Mouse (Mus musculus): Measurements from ENCODE around the gene Pak2. TPM values are rescaled to one million over a fixed set of nuclear protein-coding genes. Genes with fewer than 3 reads are reported as not detected.
A peak's percentile ranks its signal among the peaks of the same experiment; 100 is the strongest.

The Pak2 gene
- polyA plus RNA-seq, 1 experiment from 2014 or later = 38.2 TPM

DNA sequence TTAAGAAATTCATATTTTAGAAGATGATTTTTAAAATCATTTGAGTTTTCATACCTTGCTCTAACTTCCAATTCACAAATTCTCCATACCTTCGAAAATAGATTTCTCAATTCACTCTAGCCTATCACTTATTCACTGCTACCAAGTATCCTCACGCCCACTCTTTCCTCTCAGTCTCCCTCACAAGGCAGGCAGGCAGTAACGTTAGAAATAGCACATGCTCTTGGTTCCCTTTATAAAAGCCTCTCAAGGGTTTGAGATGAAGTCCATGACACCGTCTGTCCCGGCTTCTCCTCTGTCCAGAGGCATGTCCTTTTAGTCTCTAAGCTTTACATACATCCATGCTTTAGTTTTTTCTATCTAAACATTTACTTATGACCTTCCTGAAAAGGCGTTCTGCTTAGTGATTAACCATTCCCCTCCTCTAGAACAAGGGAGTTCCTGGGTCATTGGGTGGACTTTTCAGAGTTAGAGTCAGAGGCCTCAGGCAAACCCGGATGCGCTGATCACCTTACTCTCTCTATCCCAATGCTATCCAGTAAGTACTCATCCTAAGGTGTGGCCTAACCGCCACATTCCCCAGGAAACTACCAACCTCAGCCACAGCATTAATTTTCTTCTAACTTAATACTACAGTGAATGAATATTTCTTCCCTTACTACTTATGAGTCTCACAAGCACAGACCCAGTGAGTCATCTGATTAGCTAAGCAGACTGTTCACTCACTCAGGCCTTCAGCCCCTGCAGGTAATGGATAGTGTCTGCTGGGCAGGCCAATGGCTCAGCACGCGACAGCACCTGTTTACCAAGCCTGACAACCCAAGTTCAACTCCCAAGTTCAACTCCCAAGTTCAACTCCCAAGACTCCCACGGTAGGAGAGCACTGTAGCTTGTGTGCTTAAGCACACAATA lies 10.5 kb downstream of the Pak2 start:
- Histone ChIP-seq H3K27me3 (ENCODE audit: insufficient read depth, low read length) (no peaks in the 10 kb centered on the region), H3K36me3 (ENCODE audit: insufficient read depth, low read length) (no peaks in the 10 kb centered on the region), H3K27ac (ENCODE audit: low read length) (peak overlapping the region; percentile 76; the same call in 1 of the 2 replicates), H3K4me2 (replicated peaks; ENCODE audit: low read depth, low read length) (no peak overlapping the region), H3K9me3 (ENCODE audit: low read length) (no peaks in the 10 kb centered on the region), H3K9ac (replicated peaks; ENCODE audit: low read length) (no peak overlapping the region), H3K4me3 (ENCODE audit: low read length) (no peak overlapping the region), H3K4me1 (ENCODE audit: insufficient read depth, low read length) (peaks cover 21% of the 10 kb centered on the region)
- ATAC-seq (ENCODE audit: low FRiP score, low TSS enrichment) = peak; percentile 59
- WGBS = 62% methylated on average over 12 of the region's 12 CpGs

DNA sequence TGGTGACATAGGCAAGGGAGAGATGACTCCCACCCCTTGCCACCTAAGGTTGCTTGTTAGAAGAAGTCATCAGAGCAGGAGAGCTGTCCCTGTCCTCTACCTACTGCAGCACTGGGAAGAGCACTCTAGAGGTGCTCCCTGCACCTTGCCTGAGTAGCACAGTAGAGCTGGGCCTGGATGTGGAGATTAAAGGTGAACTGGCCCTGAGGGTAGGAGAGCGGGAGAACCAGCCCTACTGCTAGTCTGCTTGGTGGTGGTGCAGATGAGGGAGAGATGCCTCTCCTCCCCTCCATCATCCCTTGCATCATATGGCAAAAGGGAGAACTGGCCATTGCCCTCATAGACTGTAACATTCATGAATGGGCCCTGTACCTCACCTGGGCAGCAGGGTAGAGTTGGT lies 12.2 kb downstream of the Pak2 start:
- Histone ChIP-seq H3K9me3 (ENCODE audit: low read length) (no peaks in the 10 kb centered on the region), H3K27ac (ENCODE audit: low read length) (no peak overlapping the region), H3K36me3 (ENCODE audit: insufficient read depth, low read length) (no peaks in the 10 kb centered on the region), H3K9ac (replicated peaks; ENCODE audit: low read length) (no peak overlapping the region), H3K27me3 (ENCODE audit: insufficient read depth, low read length) (no peaks in the 10 kb centered on the region), H3K4me3 (ENCODE audit: low read length) (no peak overlapping the region), H3K4me2 (replicated peaks; ENCODE audit: low read depth, low read length) (no peak overlapping the region), H3K4me1 (ENCODE audit: insufficient read depth, low read length) (peaks cover 21% of the 10 kb centered on the region)
- 94% methylated on average over 1 of the region's 1 CpGs for WGBS
- ATAC-seq (ENCODE audit: low FRiP score, low TSS enrichment) = no peak

DNA sequence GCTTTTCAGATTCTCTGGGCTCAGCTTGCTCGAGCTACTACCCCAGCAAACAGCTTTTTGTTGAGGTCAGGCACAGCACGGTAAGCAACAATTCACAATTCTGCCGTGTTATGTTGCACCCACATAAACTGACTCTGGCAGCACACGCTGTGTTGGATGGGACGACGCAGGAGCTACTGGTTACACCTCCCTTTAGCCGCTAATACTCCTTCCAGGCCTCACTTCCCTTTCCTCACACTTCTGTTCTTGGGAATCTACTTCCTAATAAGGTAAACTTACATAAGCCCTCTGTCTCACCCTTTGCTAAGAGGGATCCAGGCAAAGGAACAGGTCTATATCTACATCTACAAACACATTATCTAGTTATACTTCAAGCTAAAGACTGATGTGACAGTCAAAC lies 15.2 kb downstream of the Pak2 start:
- Histone ChIP-seq H3K27me3 (ENCODE audit: insufficient read depth, low read length) (no peaks in the 10 kb centered on the region), H3K4me2 (replicated peaks; ENCODE audit: low read depth, low read length) (no peak overlapping the region), H3K9ac (replicated peaks; ENCODE audit: low read length) (no peak overlapping the region), H3K27ac (ENCODE audit: low read length) (no peak overlapping the region), H3K36me3 (ENCODE audit: insufficient read depth, low read length) (no peaks in the 10 kb centered on the region), H3K4me1 (ENCODE audit: insufficient read depth, low read length) (peaks cover 18% of the 10 kb centered on the region), H3K4me3 (ENCODE audit: low read length) (no peak overlapping the region), H3K9me3 (ENCODE audit: low read length) (no peaks in the 10 kb centered on the region)
- 80% methylated on average over 7 of the region's 7 CpGs for WGBS
- no peak for ATAC-seq (ENCODE audit: low FRiP score, low TSS enrichment)

DNA sequence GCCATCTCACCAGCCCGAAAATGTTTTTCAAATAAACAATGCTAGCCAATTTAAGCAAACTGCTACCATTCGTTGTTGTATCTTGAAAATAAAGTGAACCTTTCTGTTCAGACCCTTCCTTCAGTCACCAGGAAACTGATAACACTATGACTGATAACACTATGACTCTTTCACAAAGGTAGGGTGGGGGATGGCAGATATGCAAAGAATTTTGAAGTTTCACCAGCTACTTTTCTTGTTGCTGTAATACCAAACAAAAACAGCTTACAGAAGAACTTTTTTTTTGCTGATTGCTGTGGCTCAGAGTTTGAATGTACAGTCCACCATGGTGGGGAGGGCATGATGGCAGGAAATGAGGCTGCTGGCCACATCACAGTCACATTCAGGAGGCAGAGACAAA lies 16.9 kb downstream of the Pak2 start:
- Histone ChIP-seq H3K4me2 (replicated peaks; ENCODE audit: low read depth, low read length) (no peak overlapping the region), H3K27me3 (ENCODE audit: insufficient read depth, low read length) (no peaks in the 10 kb centered on the region), H3K9ac (replicated peaks; ENCODE audit: low read length) (no peak overlapping the region), H3K27ac (ENCODE audit: low read length) (no peak overlapping the region), H3K4me1 (ENCODE audit: insufficient read depth, low read length) (0 out of 2 replicates have a peak, but pooled peaks cover 11% of the 10 kb centered on the region), H3K9me3 (ENCODE audit: low read length) (no peaks in the 10 kb centered on the region), H3K4me3 (ENCODE audit: low read length) (no peak overlapping the region), H3K36me3 (ENCODE audit: insufficient read depth, low read length) (no peaks in the 10 kb centered on the region)
- 82% methylated on average over 2 of the region's 2 CpGs for WGBS
- ATAC-seq (ENCODE audit: low FRiP score, low TSS enrichment) = no peak

DNA sequence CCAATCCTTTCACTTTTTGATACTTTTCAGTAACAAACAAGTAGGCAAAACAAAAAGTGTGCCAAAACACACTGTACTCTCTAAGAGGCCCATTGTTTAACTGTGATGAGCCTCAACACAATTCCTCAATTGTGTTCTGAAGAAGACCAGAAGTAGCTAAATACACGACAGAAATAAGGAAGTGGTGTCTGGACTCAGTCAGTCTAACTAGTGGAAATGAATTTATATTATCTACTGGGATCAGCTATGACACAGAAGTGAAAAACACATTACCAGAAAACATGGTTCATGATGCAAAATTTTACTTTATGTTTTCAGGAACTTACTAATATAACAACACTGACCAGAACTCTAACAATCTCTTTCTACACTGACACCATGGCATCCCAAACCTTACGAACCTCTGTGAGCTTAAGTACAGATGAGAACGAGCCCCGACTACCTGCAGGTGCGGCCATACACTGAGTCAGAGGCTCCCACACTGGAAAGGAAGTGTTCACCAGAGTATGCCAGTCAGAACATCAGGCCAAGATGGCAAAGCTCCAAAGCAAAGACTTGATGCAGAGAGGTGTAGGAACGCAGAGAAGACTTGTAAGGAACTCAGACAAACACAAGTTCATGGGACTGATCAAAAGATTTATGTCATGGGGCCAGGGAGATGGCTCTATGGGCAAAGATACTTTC lies 19.2 kb downstream of the Pak2 start:
- Histone ChIP-seq H3K36me3 (ENCODE audit: insufficient read depth, low read length) (no peaks in the 10 kb centered on the region), H3K4me3 (ENCODE audit: low read length) (no peak overlapping the region), H3K9me3 (ENCODE audit: low read length) (no peaks in the 10 kb centered on the region), H3K4me2 (replicated peaks; ENCODE audit: low read depth, low read length) (no peak overlapping the region), H3K27me3 (ENCODE audit: insufficient read depth, low read length) (no peaks in the 10 kb centered on the region), H3K27ac (ENCODE audit: low read length) (no peak overlapping the region), H3K4me1 (ENCODE audit: insufficient read depth, low read length) (0 out of 2 replicates have a peak, but pooled peaks cover 3% of the 10 kb centered on the region), H3K9ac (replicated peaks; ENCODE audit: low read length) (no peak overlapping the region)
- WGBS = 75% methylated on average over 6 of the region's 6 CpGs
- ATAC-seq (ENCODE audit: low FRiP score, low TSS enrichment) = no peak

DNA sequence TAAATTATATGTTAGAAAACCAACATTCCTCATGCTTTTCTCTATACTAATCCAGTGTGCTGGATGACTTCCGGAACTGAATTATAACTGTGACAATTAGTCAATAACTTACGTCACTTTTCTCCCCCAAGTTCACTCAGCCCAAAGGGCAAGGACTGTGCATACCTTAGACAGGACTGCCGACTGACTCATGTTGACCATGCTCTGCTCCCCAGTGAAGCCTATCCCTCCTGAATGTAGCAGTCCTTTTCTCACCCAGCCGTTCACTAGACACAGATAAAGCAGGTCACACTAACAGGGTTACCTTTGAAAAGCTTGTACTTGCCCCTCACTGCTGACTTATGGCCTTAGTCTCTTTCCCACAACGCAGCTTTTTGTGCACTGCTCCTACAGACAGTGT lies 20.3 kb downstream of the Pak2 start:
- no peak overlapping the region for H3K4me3 ChIP-seq (ENCODE audit: low read length)
- no peak overlapping the region for H3K27ac ChIP-seq (ENCODE audit: low read length)
- H3K9ac ChIP-seq (replicated peaks; ENCODE audit: low read length) = no peak overlapping the region
- H3K27me3 ChIP-seq (ENCODE audit: insufficient read depth, low read length) = no peaks in the 10 kb centered on the region
- no peak for ATAC-seq (ENCODE audit: low FRiP score, low TSS enrichment)
- H3K9me3 ChIP-seq (ENCODE audit: low read length) = no peaks in the 10 kb centered on the region
- 0 out of 2 replicates have a peak, but pooled peaks cover 3% of the 10 kb centered on the region for H3K4me1 ChIP-seq (ENCODE audit: insufficient read depth, low read length)
- H3K36me3 ChIP-seq (ENCODE audit: insufficient read depth, low read length) = no peaks in the 10 kb centered on the region
- no peak overlapping the region for H3K4me2 ChIP-seq (replicated peaks; ENCODE audit: low read depth, low read length)
- 73% methylated on average over 5 of the region's 5 CpGs for WGBS

DNA sequence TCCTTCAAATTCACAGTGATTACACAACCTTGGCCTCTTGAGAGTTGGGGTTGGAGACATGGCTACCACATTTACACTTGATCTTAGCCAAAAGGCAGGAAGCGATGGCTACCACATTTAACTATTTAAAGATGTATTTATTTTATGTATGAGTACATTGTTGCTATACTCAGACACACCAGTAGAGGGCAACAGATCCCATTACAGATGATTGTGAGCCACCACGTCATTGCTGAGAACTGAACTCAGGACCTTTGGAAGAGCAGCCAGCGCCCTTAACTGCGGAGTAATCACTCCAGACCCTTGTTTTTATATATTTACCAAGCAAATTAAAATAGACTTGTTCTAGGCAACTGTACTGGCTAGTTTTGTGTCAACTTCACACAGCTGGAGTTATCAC lies 36.8 kb downstream of the Pak2 start:
- WGBS = 92% methylated on average over 4 of the region's 4 CpGs
- Histone ChIP-seq H3K9ac (replicated peaks; ENCODE audit: low read length) (no peak overlapping the region), H3K9me3 (ENCODE audit: low read length) (no peaks in the 10 kb centered on the region), H3K4me2 (replicated peaks; ENCODE audit: low read depth, low read length) (no peak overlapping the region), H3K27me3 (ENCODE audit: insufficient read depth, low read length) (no peaks in the 10 kb centered on the region), H3K4me1 (ENCODE audit: insufficient read depth, low read length) (no peaks in the 10 kb centered on the region), H3K27ac (ENCODE audit: low read length) (no peak overlapping the region), H3K4me3 (ENCODE audit: low read length) (no peak overlapping the region), H3K36me3 (ENCODE audit: insufficient read depth, low read length) (peaks cover 62% of the 10 kb centered on the region)
- ATAC-seq (ENCODE audit: low FRiP score, low TSS enrichment) = no peak

DNA sequence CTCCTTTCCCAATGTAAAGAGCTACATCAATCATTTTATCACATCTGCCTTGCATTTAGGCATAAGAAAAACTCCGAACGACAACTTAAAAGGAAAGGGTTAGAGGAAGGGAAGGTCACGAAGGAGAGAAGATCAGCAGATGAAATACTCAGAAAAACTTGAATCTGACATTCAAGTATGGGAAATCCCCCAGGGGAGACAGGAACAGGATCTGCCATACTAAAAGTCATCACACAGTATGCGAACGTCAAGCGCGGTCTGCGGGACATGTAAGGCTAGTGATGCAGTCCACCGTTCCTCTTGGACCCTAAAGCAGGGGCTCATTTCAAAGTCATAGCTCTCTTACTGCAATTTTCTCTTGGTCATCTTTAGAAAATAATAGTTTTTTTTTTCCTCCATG lies 59.5 kb downstream of the Pak2 start:
- Histone ChIP-seq H3K36me3 (ENCODE audit: insufficient read depth, low read length) (peaks cover 52% of the 10 kb centered on the region), H3K4me3 (ENCODE audit: low read length) (no peak overlapping the region), H3K9me3 (ENCODE audit: low read length) (no peaks in the 10 kb centered on the region), H3K4me2 (replicated peaks; ENCODE audit: low read depth, low read length) (no peak overlapping the region), H3K27ac (ENCODE audit: low read length) (no peak overlapping the region), H3K4me1 (ENCODE audit: insufficient read depth, low read length) (no peaks in the 10 kb centered on the region), H3K9ac (replicated peaks; ENCODE audit: low read length) (no peak overlapping the region), H3K27me3 (ENCODE audit: insufficient read depth, low read length) (no peaks in the 10 kb centered on the region)
- no peak for ATAC-seq (ENCODE audit: low FRiP score, low TSS enrichment)
- WGBS = 93% methylated on average over 9 of the region's 9 CpGs

DNA sequence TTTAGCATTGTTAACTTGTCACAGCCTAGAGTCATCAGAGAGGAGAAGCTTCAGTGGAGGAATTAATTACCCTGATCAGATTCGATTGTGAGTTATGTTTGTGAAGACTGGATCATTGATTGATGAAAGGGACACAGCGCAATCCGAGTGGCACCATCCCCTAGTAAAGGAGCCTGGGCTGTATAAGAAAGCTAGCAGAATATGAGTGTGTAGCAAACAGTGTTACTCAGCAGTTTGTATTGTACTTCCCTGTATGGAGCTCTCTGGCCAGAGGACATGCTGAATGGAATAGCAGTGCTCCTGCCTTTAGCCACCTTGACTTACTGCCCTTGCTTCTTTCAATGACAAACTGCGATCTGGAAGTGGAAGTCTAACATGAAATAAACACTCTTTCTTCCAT lies 68.8 kb downstream of the Pak2 start:
- H3K4me2 ChIP-seq (replicated peaks; ENCODE audit: low read depth, low read length) = peak overlapping the region; percentile 19; the same call in 1 of the 2 replicates
- no peak for ATAC-seq (ENCODE audit: low FRiP score, low TSS enrichment)
- 52% methylated on average over 4 of the region's 4 CpGs for WGBS

DNA sequence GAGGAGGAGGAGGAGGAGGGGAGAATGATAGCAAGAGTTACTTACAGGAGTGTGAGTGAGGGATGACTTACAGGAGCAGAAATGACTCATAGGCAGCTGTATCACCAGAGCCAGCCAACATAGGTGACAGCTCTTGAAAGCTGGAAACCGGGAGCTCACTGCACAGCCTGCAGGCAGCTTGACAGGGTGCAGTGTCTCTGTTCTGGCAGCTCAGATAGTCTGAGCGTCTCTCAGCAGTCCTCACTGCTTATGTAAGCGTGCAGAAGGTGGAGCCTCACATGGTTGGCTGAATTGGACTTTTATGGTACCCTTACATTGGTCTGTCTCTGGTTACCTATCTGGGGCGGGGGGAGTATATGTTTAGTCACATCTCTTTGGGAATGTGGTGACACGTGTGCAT lies 69.2 kb downstream of the Pak2 start:
- peak; percentile 70 for ATAC-seq (ENCODE audit: low FRiP score, low TSS enrichment)
- no peak overlapping the region for H3K27ac ChIP-seq (ENCODE audit: low read length)
- no peaks in the 10 kb centered on the region; the same call in 1 of the 2 replicates for H3K36me3 ChIP-seq (ENCODE audit: insufficient read depth, low read length)
- no peak overlapping the region for H3K9ac ChIP-seq (replicated peaks; ENCODE audit: low read length)
- no peak overlapping the region for H3K4me3 ChIP-seq (ENCODE audit: low read length)
- H3K4me2 ChIP-seq (replicated peaks; ENCODE audit: low read depth, low read length) = peak overlapping the region; percentile 19; the same call in 1 of the 2 replicates
- H3K4me1 ChIP-seq (ENCODE audit: insufficient read depth, low read length) = 0 out of 2 replicates have a peak, but pooled peaks cover 4% of the 10 kb centered on the region
- 18% methylated on average over 5 of the region's 5 CpGs for WGBS
- H3K9me3 ChIP-seq (ENCODE audit: low read length) = no peaks in the 10 kb centered on the region
- H3K27me3 ChIP-seq (ENCODE audit: insufficient read depth, low read length) = no peaks in the 10 kb centered on the region

More for the DNA sequence above, 68.8 kb downstream of the Pak2 start:
- H3K4me3 ChIP-seq (ENCODE audit: low read length) = no peak overlapping the region
- no peaks in the 10 kb centered on the region for H3K9me3 ChIP-seq (ENCODE audit: low read length)
- H3K36me3 ChIP-seq (ENCODE audit: insufficient read depth, low read length) = no peaks in the 10 kb centered on the region; the same call in 1 of the 2 replicates
- H3K4me1 ChIP-seq (ENCODE audit: insufficient read depth, low read length) = 0 out of 2 replicates have a peak, but pooled peaks cover 4% of the 10 kb centered on the region
- no peaks in the 10 kb centered on the region for H3K27me3 ChIP-seq (ENCODE audit: insufficient read depth, low read length)
- H3K27ac ChIP-seq (ENCODE audit: low read length) = no peak overlapping the region
- no peak overlapping the region for H3K9ac ChIP-seq (replicated peaks; ENCODE audit: low read length)
